Mouse (Mus musculus): ENCODE results near the gene Kars.

The Kars gene

DNA sequence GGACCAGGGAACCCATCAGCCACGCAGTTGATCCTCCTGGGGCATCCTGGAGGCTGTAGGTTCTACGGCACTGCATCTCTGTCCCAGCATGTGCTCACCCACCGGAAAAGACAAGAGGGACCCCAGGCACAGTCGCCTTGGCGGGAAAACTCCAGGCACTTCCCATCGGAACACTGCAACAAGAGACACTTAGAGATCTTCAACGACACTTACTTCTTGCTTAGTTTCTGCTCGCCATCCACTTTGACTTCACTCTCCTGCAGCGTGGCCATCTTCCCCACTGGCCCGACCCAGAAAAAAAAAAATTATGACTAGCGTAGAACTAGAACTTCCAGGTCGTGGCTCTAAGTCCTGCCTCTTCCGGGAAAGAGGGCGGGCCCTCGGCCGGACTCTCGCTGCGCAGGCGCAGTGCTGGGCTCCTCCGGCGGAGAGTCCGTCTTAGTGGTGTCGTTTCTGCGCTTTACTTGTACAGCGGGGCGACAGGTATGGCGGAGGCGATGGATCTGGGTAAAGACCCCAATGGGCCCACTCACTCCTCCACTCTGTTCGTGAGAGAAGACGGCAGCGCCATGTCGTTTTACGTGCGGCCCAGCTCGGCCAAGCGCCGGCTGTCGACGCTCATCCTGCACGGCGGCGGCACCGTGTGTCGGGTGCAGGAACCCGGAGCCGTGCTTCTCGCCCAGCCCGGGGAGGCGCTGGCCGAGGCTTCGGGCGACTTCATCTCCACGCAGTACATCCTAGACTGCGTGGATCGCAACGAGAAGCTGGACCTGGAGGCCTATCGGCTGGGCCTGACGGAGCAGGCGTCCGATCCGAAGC lies at the start of gene Kars, which contains the start of gene Terf2ip:
Kars (minus strand) TSS at position 327 of the 819 bp plus-strand sequence.
Terf2ip (plus strand) TSS at position 402 of the 819 bp plus-strand sequence.
- peak; percentile 93 to 94 for DNase-seq (ENCODE audit: low spot score in 2 of 2)

GRCm38 (mm10) chr8:112054456-112054855 lies 43.3 kb upstream of the Kars start:
- no peak for DNase-seq (ENCODE audit: low spot score in 2 of 2)

DNA sequence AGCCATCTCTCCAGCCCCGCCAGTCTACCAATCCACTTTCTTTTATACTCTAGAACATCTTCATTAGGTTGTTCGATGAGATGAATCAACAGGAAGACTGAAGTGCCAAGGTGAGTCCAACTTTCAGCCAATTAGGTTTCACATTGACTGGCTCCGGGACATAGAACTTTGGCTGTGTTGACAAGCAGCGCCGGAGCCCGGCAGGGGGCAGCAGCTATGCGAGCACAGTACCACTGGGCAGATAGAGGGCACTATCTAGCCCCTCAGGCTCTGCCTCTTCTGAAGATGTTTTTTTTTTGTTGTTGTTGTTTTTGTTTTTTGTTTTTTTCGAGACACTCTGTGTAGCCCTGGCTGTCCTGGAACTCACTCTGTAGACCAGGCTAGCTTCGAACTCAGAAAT lies 40.4 kb upstream of the Kars start:
- DNase-seq (ENCODE audit: low spot score in 2 of 2): no peak

DNA sequence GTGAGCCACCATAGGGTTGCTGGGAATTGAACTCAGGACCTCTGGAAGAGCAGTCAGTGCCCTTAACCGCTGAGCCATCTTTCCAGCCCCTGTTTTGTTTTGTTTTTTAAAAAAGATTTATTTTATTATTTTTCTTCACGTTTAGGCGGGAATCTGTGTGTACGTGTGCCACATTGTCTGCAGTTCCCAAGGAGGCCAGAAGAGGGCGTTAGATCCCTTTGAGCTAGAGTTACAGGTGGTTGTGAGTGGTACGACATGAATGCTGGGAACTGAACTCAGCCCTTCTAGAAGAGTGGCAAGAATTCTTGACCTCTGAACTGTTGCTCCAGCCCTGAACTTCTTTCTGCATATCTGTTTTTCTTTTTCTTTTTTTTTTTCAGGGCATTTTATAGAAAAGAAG lies 38.9 kb upstream of the Kars start:
- DNase-seq (ENCODE audit: low spot score in 2 of 2): no peak

- DNase-seq (ENCODE audit: low spot score in 2 of 2): no peak
Measured at GRCm38 (mm10) chr8:112048293-112048692, 37.2 kb upstream of the Kars start.

DNA sequence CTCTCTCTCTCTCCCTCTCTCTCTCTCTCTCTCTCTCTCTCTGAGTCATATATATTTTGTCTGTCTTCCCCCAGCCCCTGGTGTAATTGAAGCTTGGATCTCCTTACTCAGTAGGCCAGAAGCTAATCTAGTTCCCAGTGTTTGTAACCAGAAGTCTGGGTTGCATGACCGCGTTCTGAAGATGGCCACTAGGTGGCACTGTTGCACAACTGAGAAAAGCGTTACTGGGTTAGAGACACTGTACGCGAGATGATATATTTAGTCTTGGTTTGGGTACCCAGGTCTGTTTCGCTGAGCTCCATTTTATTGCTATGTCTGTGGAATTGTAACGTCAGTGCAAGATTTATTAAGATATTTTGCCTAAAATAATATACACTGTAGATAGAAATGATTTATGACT lies 34.8 kb upstream of the Kars start:
- peak; percentile 19 to 54 for DNase-seq (ENCODE audit: low spot score in 2 of 2)

DNA sequence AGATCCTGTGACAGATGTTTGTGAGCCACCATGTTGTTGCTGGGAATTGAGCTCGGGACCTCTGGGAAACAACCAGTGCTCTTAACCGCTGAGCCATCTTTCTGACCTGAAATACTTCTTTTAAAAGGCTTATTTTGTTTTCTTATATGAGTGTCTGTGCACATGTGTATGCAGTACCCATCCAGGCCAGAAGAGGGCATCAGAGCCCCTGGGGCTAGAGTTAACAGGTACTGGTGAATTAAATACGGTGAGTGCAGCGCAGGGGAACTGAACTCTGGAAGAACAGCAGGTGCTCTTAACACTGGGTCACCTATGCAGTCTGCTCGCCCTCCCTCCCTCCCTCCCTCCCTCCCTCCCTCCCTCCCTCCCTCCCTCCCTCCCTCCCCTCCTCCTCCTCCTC lies 34.1 kb upstream of the Kars start:
- no peak for DNase-seq (ENCODE audit: low spot score in 2 of 2)

DNA sequence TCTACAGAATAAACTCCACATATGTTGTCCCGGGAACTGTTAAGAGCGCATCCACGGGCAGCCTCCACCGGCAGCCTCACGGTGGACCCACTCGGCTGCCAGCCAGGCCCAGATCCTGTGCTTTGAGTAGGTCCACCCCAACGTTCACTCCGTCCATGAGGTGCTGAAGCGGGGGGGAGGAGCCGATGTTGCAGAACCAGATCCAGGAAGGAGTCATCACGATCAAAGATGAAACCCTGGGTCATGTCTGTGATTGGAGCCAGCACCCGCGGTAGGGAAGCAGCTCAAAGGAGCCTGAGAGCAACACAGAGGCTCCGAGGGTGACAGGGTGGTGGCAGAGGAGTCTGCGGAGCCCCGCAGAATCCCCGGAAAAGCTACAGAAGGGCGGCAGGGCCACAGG lies 26.4 kb upstream of the Kars start:
- no peak for DNase-seq (ENCODE audit: low spot score in 2 of 2)

DNA sequence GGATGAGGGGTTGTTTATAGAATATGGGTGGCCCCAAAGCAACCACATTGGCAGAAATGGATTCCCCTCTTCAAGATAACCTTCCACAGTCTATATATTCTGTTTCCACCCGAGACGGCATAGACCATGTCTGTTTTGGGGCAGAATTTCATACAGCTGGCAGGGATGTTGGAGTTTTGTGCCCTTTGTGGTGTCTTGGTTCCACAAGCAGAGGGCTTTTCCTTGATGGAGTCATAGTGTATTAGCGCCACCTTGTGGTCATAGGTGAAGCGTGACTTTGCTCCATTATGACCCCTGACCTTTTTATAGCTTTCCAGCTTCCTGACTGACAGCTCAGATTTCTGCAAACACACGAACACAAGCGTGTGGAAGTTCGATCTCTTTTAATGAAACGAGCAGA lies 23.5 kb upstream of the Kars start:
- no peak for DNase-seq (ENCODE audit: low spot score in 2 of 2)

DNA sequence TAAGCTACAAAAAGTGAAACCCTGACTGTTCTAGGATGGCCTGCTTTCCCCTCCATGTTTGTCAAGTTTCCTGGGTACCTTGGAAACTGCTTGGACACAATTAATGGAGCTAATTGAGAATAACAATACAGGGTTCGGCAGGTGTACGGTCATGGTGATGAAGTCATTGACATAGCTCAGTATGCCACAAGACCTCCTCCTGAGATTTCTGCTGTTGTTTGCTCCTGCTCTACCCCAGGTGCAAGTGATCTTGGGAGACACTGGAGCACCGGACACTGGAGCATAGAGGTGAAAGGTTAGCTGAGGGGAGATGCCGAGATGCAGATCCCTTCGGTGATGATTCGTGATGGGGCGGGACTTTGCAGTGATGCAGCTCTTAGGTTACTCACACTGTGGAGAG lies 21.9 kb upstream of the Kars start:
- no peak for DNase-seq (ENCODE audit: low spot score in 2 of 2)

DNA sequence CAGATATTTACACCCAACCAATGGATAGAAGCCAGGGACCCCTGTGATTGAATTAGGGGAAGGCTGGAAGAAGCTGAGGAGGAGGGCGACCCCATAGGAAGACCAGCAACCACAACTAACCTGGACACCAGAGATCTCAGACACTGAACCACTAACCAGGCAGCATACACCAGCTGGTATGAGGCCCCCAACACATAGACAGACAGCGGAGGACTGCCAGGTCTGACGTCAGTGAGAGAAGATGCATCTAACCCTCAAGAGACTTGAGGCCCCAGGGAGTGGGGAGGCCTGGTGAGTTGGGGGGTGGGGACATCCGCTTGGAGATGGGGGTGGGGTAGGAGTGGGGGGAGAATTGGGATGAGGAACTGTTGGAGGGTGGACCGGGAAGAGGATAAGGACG lies 19.5 kb upstream of the Kars start:
- DNase-seq (ENCODE audit: low spot score in 2 of 2): no peak

DNA sequence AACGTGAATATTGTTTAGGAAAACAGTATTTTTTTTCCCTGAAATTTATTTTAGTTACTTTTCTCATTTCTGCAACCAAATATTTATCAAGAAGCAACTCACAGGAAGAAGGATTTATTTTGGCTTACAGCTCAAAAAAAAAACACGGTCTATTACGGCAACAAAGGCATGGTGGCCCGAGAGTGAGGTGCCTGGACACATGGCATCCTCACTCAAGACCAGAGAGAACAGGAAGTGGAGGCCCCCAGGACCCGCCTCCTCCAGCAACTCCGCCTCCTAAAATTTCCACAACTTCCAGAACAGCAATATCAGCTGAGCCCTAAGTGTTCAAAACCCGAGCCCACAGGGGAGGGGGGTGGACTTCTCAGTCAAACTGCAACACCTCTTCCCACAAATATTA lies 18.3 kb upstream of the Kars start:
- DNase-seq (ENCODE audit: low spot score in 2 of 2): no peak

GRCm38 (mm10) chr8:112014936-112015335 lies 3.8 kb upstream of the Kars start, which contains the start of gene Gm6793:
Gene Gm6793 (minus strand): TSS chr8:112015036.
- DNase-seq (ENCODE audit: low spot score in 2 of 2): no peak

DNA sequence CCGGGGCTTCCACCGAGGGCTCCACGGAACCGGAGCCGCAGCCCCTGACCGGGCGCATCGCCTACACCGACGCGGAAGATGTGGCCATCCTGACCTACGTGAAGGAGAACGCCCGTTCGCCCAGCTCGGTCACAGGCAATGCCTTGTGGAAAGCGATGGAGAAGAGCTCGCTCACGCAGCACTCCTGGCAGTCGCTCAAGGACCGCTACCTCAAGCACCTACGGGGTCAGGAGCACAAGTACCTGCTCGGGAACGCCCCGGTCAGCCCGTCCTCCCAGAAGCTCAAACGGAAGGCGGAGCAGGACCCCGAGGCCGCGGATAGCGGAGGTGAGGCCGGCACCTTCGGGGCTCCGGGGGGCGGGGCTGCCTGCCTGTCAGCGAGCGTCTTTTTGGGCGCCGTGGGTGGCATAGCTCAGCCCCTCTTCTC lies 706 bp upstream of the Kars start:
- DNase-seq (ENCODE audit: low spot score in 2 of 2): no peak

GRCm38 (mm10) chr8:112009558-112009957 lies 1.6 kb downstream of the Kars start:
- DNase-seq (ENCODE audit: low spot score in 2 of 2): no peak

DNA sequence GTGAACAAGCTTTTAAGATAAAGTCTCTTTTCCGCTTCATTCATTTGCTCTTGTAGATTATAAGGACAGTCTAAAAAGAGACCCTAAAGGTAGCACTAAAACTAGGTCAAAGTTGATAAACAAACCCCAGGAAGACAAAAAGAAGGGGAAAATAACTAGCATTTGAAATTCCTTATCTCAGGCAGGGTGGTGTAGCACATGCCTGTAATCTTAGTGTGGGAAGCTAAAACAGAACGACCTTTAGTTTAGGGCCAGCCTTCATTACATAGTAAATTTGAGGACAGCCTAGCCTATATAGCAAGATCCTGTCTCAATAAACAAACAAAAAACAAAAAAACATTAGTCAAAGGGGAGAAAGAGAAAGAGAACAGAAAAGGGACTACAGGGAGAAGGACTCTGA lies 3.5 kb downstream of the Kars start:
- DNase-seq (ENCODE audit: low spot score in 2 of 2): no peak

DNA sequence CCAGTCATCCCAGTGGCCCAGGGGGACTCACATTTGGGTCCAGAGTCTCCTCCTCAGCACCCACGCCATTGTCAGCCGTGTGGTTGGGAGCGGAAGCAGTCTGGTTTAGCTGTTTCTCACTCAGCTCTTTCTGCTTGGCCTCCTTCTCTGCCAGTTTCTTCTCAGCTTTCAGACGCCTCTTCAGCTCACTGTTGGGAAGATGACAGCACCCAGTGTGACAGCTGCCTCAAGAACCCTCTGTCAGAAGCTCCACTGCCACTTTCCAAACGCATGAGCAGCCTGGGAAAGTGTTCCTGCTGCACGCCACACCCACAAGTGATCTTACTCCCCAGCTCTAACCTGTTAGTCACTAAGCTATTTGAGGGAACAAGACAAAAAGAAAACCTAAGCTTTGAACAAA lies 5.5 kb downstream of the Kars start:
- DNase-seq (ENCODE audit: low spot score in 2 of 2): no peak

DNA sequence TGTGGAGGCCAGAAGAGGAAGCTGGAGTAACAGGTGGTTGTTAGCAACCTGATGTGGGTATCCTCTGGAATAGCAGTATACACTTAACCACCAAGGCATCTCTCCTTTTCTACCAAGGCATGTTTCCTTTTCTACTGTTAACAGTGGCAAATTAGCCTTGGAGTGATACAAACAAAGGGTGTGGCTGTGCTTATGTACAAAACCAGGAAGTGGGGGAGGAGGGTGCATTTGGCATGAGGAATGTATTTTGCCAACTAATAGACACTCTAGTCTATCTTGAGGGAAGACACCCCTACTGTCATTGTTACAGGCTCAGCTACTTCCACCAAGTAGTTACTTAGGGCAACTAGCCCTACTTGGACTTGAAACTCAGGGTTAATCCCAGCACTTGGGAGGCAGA lies 6.4 kb downstream of the Kars start:
- no peak for DNase-seq (ENCODE audit: low spot score in 2 of 2)

DNA sequence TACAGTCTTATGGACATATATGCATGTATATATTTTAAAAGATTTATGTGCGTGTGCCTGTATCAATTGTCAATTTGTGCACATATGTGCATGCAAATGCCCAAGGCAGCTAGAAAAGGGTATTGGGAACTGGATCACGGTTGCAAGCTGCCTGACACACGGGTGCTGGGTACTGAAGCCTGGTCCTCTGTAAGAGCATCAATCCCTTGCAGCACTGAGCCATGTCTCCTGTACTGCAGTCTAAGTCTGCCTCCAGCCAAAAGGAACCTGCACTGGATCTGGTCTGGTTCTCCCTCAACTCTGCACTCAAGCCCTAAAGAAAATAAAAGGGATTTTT lies 18.5 kb downstream of the Kars start:
- DNase-seq (ENCODE audit: low spot score in 2 of 2): no peak

GRCm38 (mm10) chr8:111992013-111992702 lies 19.0 kb downstream of the Kars start, which contains the start of gene Adat1:
Gene Adat1 (minus strand): TSS chr8:111992302.
- DNase-seq (ENCODE audit: low spot score in 2 of 2): peak; percentile 84

DNA sequence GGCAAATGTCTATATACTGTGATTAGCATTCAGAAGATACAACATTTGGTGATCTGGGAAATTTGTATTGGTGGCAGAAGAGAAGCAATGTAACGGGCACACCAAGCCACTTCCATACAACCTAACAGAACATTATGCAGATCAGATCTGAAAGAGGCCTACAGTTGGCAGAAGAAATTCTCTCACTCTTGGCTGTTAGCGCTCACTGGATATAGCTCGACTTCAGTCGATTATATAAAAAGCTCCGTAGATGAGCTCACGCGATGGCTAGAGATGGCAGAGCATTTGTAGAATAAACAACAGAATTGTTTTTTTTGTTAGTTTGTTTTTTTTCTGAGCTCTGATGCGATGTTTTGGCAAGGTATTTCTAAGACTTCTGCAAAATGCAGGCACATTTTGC lies 19.8 kb downstream of the Kars start:
- no peak for DNase-seq (ENCODE audit: low spot score in 2 of 2)

- DNase-seq (ENCODE audit: low spot score in 2 of 2): peak; percentile 52 to 69
Measured at GRCm38 (mm10) chr8:111989911-111990310, 21.2 kb downstream of the Kars start.

DNA sequence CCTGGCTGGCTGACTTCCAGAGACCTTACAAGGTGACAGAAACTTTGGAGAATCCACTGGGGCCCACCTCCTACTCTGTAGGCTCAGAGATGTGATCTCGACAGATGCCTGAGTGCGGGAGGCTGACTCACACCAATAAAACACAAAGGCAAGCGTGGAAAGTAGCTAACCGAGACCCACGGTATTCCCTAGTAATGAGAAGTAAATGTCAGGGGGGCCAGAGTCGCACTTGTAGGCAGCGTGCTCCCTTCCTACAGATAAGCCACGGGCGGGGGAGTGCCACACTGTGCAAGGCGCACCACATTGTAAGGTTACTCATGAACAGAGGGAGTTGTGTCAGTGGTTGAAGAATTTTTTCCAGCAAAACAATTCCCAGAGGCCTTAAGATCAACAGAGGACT lies 26.6 kb downstream of the Kars start:
- DNase-seq (ENCODE audit: low spot score in 2 of 2): peak in 1 of 2 experiments; percentile 15

Data from heart, adult 9 months (tissue).